11 mouse cellular contexts compared by ENCODE assay signal in genomic region chr11:46083835-46084444, GRCm38 (mm10). TPM values are rescaled to one million over a fixed set of nuclear protein-coding genes. Genes with fewer than 3 reads are reported as not detected.
DNase-seq lines count a peak whose midpoint lies in the region; ATAC-seq and TF ChIP-seq lines count a peak whose summit lies in the region.
"Had no signal": no experiment of that assay in that cellular context is flagged by ENCODE, and none has a peak within 500 bp of the region (broad histone marks: within the 10 kb centered on the region; RNA-seq: fewer than 3 reads in every experiment).

No protein-coding gene starts in this region.

- peaks cover 19% of the 10 kb centered on the region for H3K36me3 ChIP-seq in heart, postnatal 0 days (replicated peaks; ENCODE audit: control insufficient read depth, insufficient read depth, low read length)
- H3K36me3 ChIP-seq in lung, postnatal 0 days (ENCODE audit: insufficient read depth, low read length): no peaks in the 10 kb centered on the region
- H3K36me3 ChIP-seq in intestine, embryonic 16.5 days (ENCODE audit: control insufficient read depth, insufficient read depth, low read length): no peaks in the 10 kb centered on the region
- H3K36me3 ChIP-seq: neural tube, embryonic 15.5 days had no signal

- TF ChIP-seq CTCF in heart, postnatal 0 days (IDR thresholded peaks at IDR 0.05; ENCODE audit: low read depth): no peak
- no peak for TF ChIP-seq CTCF in lung, postnatal 0 days (IDR thresholded peaks at IDR 0.05)

- no peak for ATAC-seq in heart, postnatal 0 days (ENCODE audit: insufficient read depth, low read depth)
- no peak for ATAC-seq in lung, postnatal 0 days
- no peak for ATAC-seq in intestine, embryonic 16.5 days
- ATAC-seq: hindbrain, embryonic 16.5 days; midbrain, embryonic 16.5 days had no signal

- 46% methylated on average over 11 of the region's 11 CpGs for WGBS in heart, postnatal 0 days
- 66% methylated on average over 11 of the region's 11 CpGs for WGBS in lung, postnatal 0 days
- WGBS in intestine, embryonic 16.5 days: 80% methylated on average over 11 of the region's 11 CpGs

- TF ChIP-seq EP300 in heart, postnatal 0 days (IDR thresholded peaks at IDR 0.05; ENCODE audit: low read depth): no peak
- no peak for TF ChIP-seq EP300 in lung, postnatal 0 days (IDR thresholded peaks at IDR 0.05)

- no peak overlapping the region for H3K9ac ChIP-seq in heart, postnatal 0 days (replicated peaks; ENCODE audit: low read depth, low read length)
- no peak overlapping the region for H3K9ac ChIP-seq in lung, postnatal 0 days (replicated peaks; ENCODE audit: low read depth)
- no peak overlapping the region for H3K9ac ChIP-seq in intestine, embryonic 16.5 days (ENCODE audit: low read depth, low read length)
- H3K9ac ChIP-seq: neural tube, embryonic 15.5 days had no signal

- no peak overlapping the region for H3K4me3 ChIP-seq in heart, postnatal 0 days (ENCODE audit: low read depth, low read length)
- no peak overlapping the region for H3K4me3 ChIP-seq in lung, postnatal 0 days (ENCODE audit: low read depth, low read length)
- no peak overlapping the region for H3K4me3 ChIP-seq in intestine, embryonic 16.5 days (ENCODE audit: low read length)
- H3K4me3 ChIP-seq: neural tube, embryonic 15.5 days had no signal

- H3K27ac ChIP-seq in heart, postnatal 0 days (ENCODE audit: low read depth): peak overlapping the region; percentile 86
- H3K27ac ChIP-seq in lung, postnatal 0 days (ENCODE audit: low read length): peak overlapping the region; percentile 75
- peak overlapping the region; percentile 50; the same call in 1 of the 2 replicates for H3K27ac ChIP-seq in intestine, embryonic 16.5 days (ENCODE audit: low read length)
- H3K27ac ChIP-seq: neural tube, embryonic 15.5 days had no signal

- peaks cover 81% of the 10 kb centered on the region for H3K4me1 ChIP-seq in heart, postnatal 0 days (ENCODE audit: control insufficient read depth, insufficient read depth)
- H3K4me1 ChIP-seq in lung, postnatal 0 days (ENCODE audit: insufficient read depth, low read depth, low read length): peaks cover 33% of the 10 kb centered on the region; the same call in 1 of the 2 replicates
- H3K4me1 ChIP-seq in intestine, embryonic 16.5 days (ENCODE audit: control insufficient read depth, insufficient read depth, low read length): peaks cover 6% of the 10 kb centered on the region
- H3K4me1 ChIP-seq: neural tube, embryonic 15.5 days had no signal

- no peaks in the 10 kb centered on the region for H3K27me3 ChIP-seq in heart, postnatal 0 days (ENCODE audit: control insufficient read depth, insufficient read depth, low read length)
- no peaks in the 10 kb centered on the region for H3K27me3 ChIP-seq in lung, postnatal 0 days (replicated peaks; ENCODE audit: insufficient read depth, low read length)
- no peaks in the 10 kb centered on the region for H3K27me3 ChIP-seq in intestine, embryonic 16.5 days (replicated peaks; ENCODE audit: control insufficient read depth, insufficient read depth, low read length)
- H3K27me3 ChIP-seq: neural tube, embryonic 15.5 days had no signal

- no peak overlapping the region for H3K4me2 ChIP-seq in heart, postnatal 0 days (ENCODE audit: low read depth, low read length)
- H3K4me2 ChIP-seq in lung, postnatal 0 days (replicated peaks; ENCODE audit: low read depth, low read length): no peak overlapping the region
- no peak overlapping the region for H3K4me2 ChIP-seq in intestine, embryonic 16.5 days (ENCODE audit: low read depth, low read length)
- H3K4me2 ChIP-seq: neural tube, embryonic 15.5 days had no signal

- DNase-seq in heart, postnatal 0 days (ENCODE audit: low spot score): no peak
- DNase-seq in heart, adult 9 months (ENCODE audit: low spot score in 2 of 2): no peak
- DNase-seq in lung, postnatal 0 days (ENCODE audit: low spot score): no peak
- no peak for DNase-seq in lung, postnatal 25 days (ENCODE audit: low spot score)
- no peak for DNase-seq in MN1 (ENCODE audit: low spot score)
- DNase-seq in frontal cortex, postnatal 25 days (ENCODE audit: low spot score in 2 of 2): no peak
- DNase-seq: cerebellum, postnatal 14 days had no signal

- H3K9me3 ChIP-seq in heart, postnatal 0 days (replicated peaks; ENCODE audit: control insufficient read depth, low read length): no peaks in the 10 kb centered on the region
- no peaks in the 10 kb centered on the region for H3K9me3 ChIP-seq in lung, postnatal 0 days (ENCODE audit: low read length)
- no peaks in the 10 kb centered on the region for H3K9me3 ChIP-seq in intestine, embryonic 16.5 days (ENCODE audit: control insufficient read depth, low read length)
- H3K9me3 ChIP-seq: neural tube, embryonic 15.5 days had no signal

RNA-seq across cellular contexts. Expression of gene Adam19, which starts 28.1 kb away (rescaled TPM):
- 59.8 and 67.9 TPM in 2 replicates for total RNA-seq in heart, postnatal 0 days (2014; rRNA removed; ENCODE audit: low replicate concordance)
- polyA plus RNA-seq in heart, postnatal 0 days (2015; fragmentation: Nextera tagmentation; extraction: Ambion mirVana): 10.1 and 15.8 TPM in 2 replicates
- polyA plus RNA-seq in lung, postnatal 0 days (2015; fragmentation: Nextera tagmentation; extraction: Ambion mirVana): 11.4 and 12.4 TPM in 2 replicates
- 12.0 and 12.7 TPM in 2 replicates for polyA plus RNA-seq in intestine, embryonic 16.5 days (2015; fragmentation: Nextera tagmentation; extraction: Ambion mirVana)

RNA-seq across cellular contexts. Expression of gene Gm12166, which starts 31.8 kb away (rescaled TPM):
- total RNA-seq in heart, postnatal 0 days (2014; rRNA removed; ENCODE audit: low replicate concordance): 1.8 and 2.8 TPM in 2 replicates
- polyA plus RNA-seq in heart, postnatal 0 days (2015; fragmentation: Nextera tagmentation; extraction: Ambion mirVana): 3.6 and 3.9 TPM in 2 replicates
- 8.0 and 8.3 TPM in 2 replicates for polyA plus RNA-seq in lung, postnatal 0 days (2015; fragmentation: Nextera tagmentation; extraction: Ambion mirVana)
- polyA plus RNA-seq in intestine, embryonic 16.5 days (2015; fragmentation: Nextera tagmentation; extraction: Ambion mirVana): 5.5 and 5.8 TPM in 2 replicates
